8 mouse cellular contexts compared by ENCODE assay signal in genomic region chr14:60176891-60177613, GRCm38 (mm10). TPM values are rescaled to one million over a fixed set of nuclear protein-coding genes. Genes with fewer than 3 reads are reported as not detected.
A peak's percentile ranks its signal among the peaks of the same experiment; 100 is the strongest.
DNase-seq lines count a peak whose midpoint lies in the region; ATAC-seq lines count a peak whose summit lies in the region.

No protein-coding gene starts in this region.

- no peaks in the 10 kb centered on the region for H3K9me3 ChIP-seq in embryonic facial prominence, embryonic 12.5 days
- no peaks in the 10 kb centered on the region for H3K9me3 ChIP-seq in heart, embryonic 16.5 days (replicated peaks; ENCODE audit: control insufficient read depth, low read length)
- H3K9me3 ChIP-seq in liver, embryonic 12.5 days (replicated peaks) = no peaks in the 10 kb centered on the region
- no peaks in the 10 kb centered on the region for H3K9me3 ChIP-seq in neural tube, embryonic 12.5 days

- no peaks in the 10 kb centered on the region; the same call in 1 of the 2 replicates for H3K4me1 ChIP-seq in embryonic facial prominence, embryonic 12.5 days
- peaks cover 9% of the 10 kb centered on the region for H3K4me1 ChIP-seq in heart, embryonic 16.5 days (ENCODE audit: control insufficient read depth, insufficient read depth, low read length)
- peaks cover 29% of the 10 kb centered on the region for H3K4me1 ChIP-seq in liver, embryonic 12.5 days
- H3K4me1 ChIP-seq in neural tube, embryonic 12.5 days = peaks cover 14% of the 10 kb centered on the region

- H3K9ac ChIP-seq in embryonic facial prominence, embryonic 12.5 days = peak overlapping the region; percentile 73
- peak overlapping the region; percentile 79 for H3K9ac ChIP-seq in heart, embryonic 16.5 days (ENCODE audit: low read length)
- H3K9ac ChIP-seq in liver, embryonic 12.5 days = peak overlapping the region; percentile 65
- peak overlapping the region; percentile 76 for H3K9ac ChIP-seq in neural tube, embryonic 12.5 days

- DNase-seq in thymus, postnatal 14 days = peak; percentile 12
- no peak for DNase-seq in thymus, adult 18-20 months
- DNase-seq in kidney, postnatal 36 days = peak; percentile 32 to 67
- peak; percentile 50 for DNase-seq in urinary bladder, adult 2 months (ENCODE audit: low spot score)

- H3K4me3 ChIP-seq in embryonic facial prominence, embryonic 12.5 days = peak overlapping the region; percentile 69
- H3K4me3 ChIP-seq in heart, embryonic 16.5 days (ENCODE audit: low read length) = peak overlapping the region; percentile 80
- H3K4me3 ChIP-seq in liver, embryonic 12.5 days = peak overlapping the region; percentile 64
- H3K4me3 ChIP-seq in neural tube, embryonic 12.5 days = peak overlapping the region; percentile 74

- no peaks in the 10 kb centered on the region for H3K36me3 ChIP-seq in embryonic facial prominence, embryonic 12.5 days
- no peaks in the 10 kb centered on the region for H3K36me3 ChIP-seq in heart, embryonic 16.5 days (ENCODE audit: control insufficient read depth, insufficient read depth)
- 0 out of 2 replicates have a peak, but pooled peaks cover 4% of the 10 kb centered on the region for H3K36me3 ChIP-seq in liver, embryonic 12.5 days
- H3K36me3 ChIP-seq in neural tube, embryonic 12.5 days = no peaks in the 10 kb centered on the region

- H3K27ac ChIP-seq in embryonic facial prominence, embryonic 12.5 days = no peak overlapping the region
- H3K27ac ChIP-seq in heart, embryonic 16.5 days (ENCODE audit: low read length) = peak overlapping the region; percentile 86
- peak overlapping the region; percentile 64 for H3K27ac ChIP-seq in liver, embryonic 12.5 days
- H3K27ac ChIP-seq in neural tube, embryonic 12.5 days = peak overlapping the region; percentile 57; the same call in 1 of the 2 replicates

- peaks cover 44% of the 10 kb centered on the region for H3K27me3 ChIP-seq in embryonic facial prominence, embryonic 12.5 days
- H3K27me3 ChIP-seq in heart, embryonic 16.5 days (ENCODE audit: control insufficient read depth, insufficient read depth, low read length) = no peaks in the 10 kb centered on the region
- peaks cover 45% of the 10 kb centered on the region for H3K27me3 ChIP-seq in liver, embryonic 12.5 days (replicated peaks)
- H3K27me3 ChIP-seq in neural tube, embryonic 12.5 days (replicated peaks) = peaks cover 22% of the 10 kb centered on the region

- ATAC-seq in embryonic facial prominence, embryonic 12.5 days (ENCODE audit: insufficient number of reproducible peaks, insufficient read depth, low FRiP score, low TSS enrichment) = peak; percentile 83
- ATAC-seq in heart, embryonic 16.5 days (replicated peaks; ENCODE audit: extremely low read depth, insufficient read depth, low FRiP score) = peak; percentile 84
- ATAC-seq in liver, embryonic 12.5 days = peak; percentile 73
- ATAC-seq in neural tube, embryonic 12.5 days (ENCODE audit: low FRiP score, low read depth) = peak; percentile 85

- H3K4me2 ChIP-seq in embryonic facial prominence, embryonic 12.5 days (replicated peaks) = peak overlapping the region; percentile 97
- H3K4me2 ChIP-seq in heart, embryonic 16.5 days (ENCODE audit: low read depth, low read length) = peak overlapping the region; percentile 87
- peak overlapping the region; percentile 90 for H3K4me2 ChIP-seq in liver, embryonic 12.5 days
- H3K4me2 ChIP-seq in neural tube, embryonic 12.5 days (replicated peaks) = peak overlapping the region; percentile 98

- WGBS in embryonic facial prominence, embryonic 12.5 days = 1% methylated on average over 83 of the region's 84 CpGs
- under 1% methylated on average over 81 of the region's 84 CpGs for WGBS in heart, embryonic 16.5 days
- WGBS in liver, embryonic 12.5 days (ENCODE audit: insufficient replicate concordance) = 1% methylated on average over 81 of the region's 84 CpGs
- under 1% methylated on average over 81 of the region's 84 CpGs for whole genome bisulfite sequencing in neural tube, embryonic 12.5 days

RNA-seq across cellular contexts. Expression of gene Atp8a2, which starts 19.9 kb away (rescaled TPM):
- polyA plus RNA-seq in embryonic facial prominence, embryonic 12.5 days (2016; fragmentation: Nextera tagmentation; extraction: Ambion mirVana) = 6.1 and 9.0 TPM in 2 replicates
- polyA plus RNA-seq in heart, embryonic 16.5 days (2015; fragmentation: Nextera tagmentation; extraction: Ambion mirVana) = 6.1 and 6.3 TPM in 2 replicates
- 2.0 and 3.3 TPM in 2 replicates for polyA plus RNA-seq in liver, embryonic 12.5 days (2016; fragmentation: Nextera tagmentation; extraction: Ambion mirVana)
- polyA plus RNA-seq in neural tube, embryonic 12.5 days (2016; fragmentation: Nextera tagmentation; extraction: Ambion mirVana) = 23.8 and 25.0 TPM in 2 replicates
- polyA plus RNA-seq in urinary bladder, adult 2 months (2012; rRNA removed) = 1.4 and 2.6 TPM in 2 replicates

Comparison
In these comparisons a context has a peak if more than half of its experiments do, and no peak if none do; other contexts are left out.
1. DNase-seq: peak in thymus, postnatal 14 days (single experiment), kidney, postnatal 36 days (2 of 2) and urinary bladder, adult 2 months (single experiment); none in thymus, adult 18-20 months (0 of 2).
2. Peak in every context shown above with its lines, with median percentiles within 50 percentile points of each other: ATAC-seq, H3K4me2 ChIP-seq, H3K4me3 ChIP-seq and H3K9ac ChIP-seq.